Mouse (Mus musculus) liver, embryonic 11.5 days (tissue): ENCODE measurements around the gene Cdk5rap1. TPM values are rescaled to one million over a fixed set of nuclear protein-coding genes. Genes with fewer than 3 reads are reported as not detected.
"Not testable (repeated sequence)": the region's sequence is repeated elsewhere in the genome, so short reads cannot be mapped to it uniquely, and the experiment has no call there.

Experiments used
- ATAC-seq: fragments of 200-750 bp; cut with Nextera tagmentation; replicated peaks from 2 replicates; pipeline ENCODE4 v1.8.0; 2017; ENCODE audit warnings: moderate number of reproducible peaks, mild to moderate bottlenecking, moderate TSS enrichment, moderate library complexity; ENCODE audit not compliant: low FRiP score
- DNase-seq: peaks from one replicate; pipeline ENCODE4 v3.0.0-alpha.2; 2017; ENCODE audit warnings: low spot score
- H3K27ac ChIP-seq: fragments of 300-500 bp; sonication (generic); 2 replicates; pipeline ENCODE4 v1.5.1; 2014; ENCODE audit warnings: mild to moderate bottlenecking, low read depth, low read length, control low read depth
- H3K27me3 ChIP-seq: fragments of 300-500 bp; sonication (generic); replicated peaks from 2 replicates; pipeline ENCODE4 v1.6.1; 2014; ENCODE audit warnings: low read length, mixed read lengths; ENCODE audit not compliant: control insufficient read depth, insufficient read depth
- H3K36me3 ChIP-seq: fragments of 300-500 bp; sonication (generic); 2 replicates; pipeline ENCODE4 v1.6.1; 2014; ENCODE audit warnings: mild to moderate bottlenecking, low read length, moderate library complexity, mixed read lengths; ENCODE audit not compliant: control insufficient read depth, insufficient read depth
- H3K4me1 ChIP-seq: fragments of 300-500 bp; sonication (generic); replicated peaks from 2 replicates; pipeline ENCODE4 v1.6.1; 2014; ENCODE audit warnings: low read length, mixed read lengths; ENCODE audit not compliant: control insufficient read depth, insufficient read depth
- H3K4me2 ChIP-seq: fragments of 300-500 bp; sonication (generic); 2 replicates; pipeline ENCODE4 v1.6.1; 2014; ENCODE audit warnings: mild to moderate bottlenecking, control low read depth, moderate library complexity
- H3K4me3 ChIP-seq: fragments of 300-500 bp; sonication (generic); 2 replicates; pipeline ENCODE4 v1.5.1; 2014; ENCODE audit warnings: low read depth, low read length, control low read depth
- H3K9ac ChIP-seq: fragments of 300-500 bp; sonication (generic); 2 replicates; pipeline ENCODE4 v1.6.1; 2014; ENCODE audit warnings: low read depth, low read length, control low read depth
- H3K9me3 ChIP-seq: fragments of 300-500 bp; sonication (generic); 2 replicates; pipeline ENCODE4 v1.6.1; 2016; ENCODE audit warnings: low read length, inconsistent platforms, mixed read lengths; ENCODE audit not compliant: control insufficient read depth
- WGBS: fragments of 180-500 bp; shearing (Covaris S2); extraction: QIAGEN DNeasy Blood & Tissue Kit; methylation state at CpG from one replicate; pipeline ENCODE4 v1.1.7; 2014; 5-methylcytosine and 5-hydroxymethylcytosine counted together
- polyA plus RNA-seq: library from polyadenylated mRNA; unstranded; fragments of >200 nt; fragmentation: Nextera tagmentation; extraction: Ambion mirVana; gene quantifications from 2 replicates; pipeline ENCODE4 v1.2.1, GENCODE M21; 2014

Gene Cdk5rap1
- polyA plus RNA-seq, 1 experiment from 2014 or later = 23.7 TPM

- no peaks in the 10 kb centered on the region for H3K36me3 ChIP-seq
- H3K9ac ChIP-seq = no peak overlapping the region
- no peaks in the 10 kb centered on the region for H3K4me1 ChIP-seq
- peak; percentile 66 for DNase-seq
- no peak overlapping the region for H3K4me3 ChIP-seq
- ATAC-seq = peak; percentile 81
- WGBS = 4% methylated on average over 1 of the region's 1 CpGs
- no peak overlapping the region for H3K4me2 ChIP-seq
- H3K9me3 ChIP-seq = no peaks in the 10 kb centered on the region
- H3K27ac ChIP-seq = no peak overlapping the region
- no peaks in the 10 kb centered on the region for H3K27me3 ChIP-seq
Observed at GRCm38 (mm10) chr2:154300496-154300895, 72.3 kb downstream of the Cdk5rap1 start.

DNA sequence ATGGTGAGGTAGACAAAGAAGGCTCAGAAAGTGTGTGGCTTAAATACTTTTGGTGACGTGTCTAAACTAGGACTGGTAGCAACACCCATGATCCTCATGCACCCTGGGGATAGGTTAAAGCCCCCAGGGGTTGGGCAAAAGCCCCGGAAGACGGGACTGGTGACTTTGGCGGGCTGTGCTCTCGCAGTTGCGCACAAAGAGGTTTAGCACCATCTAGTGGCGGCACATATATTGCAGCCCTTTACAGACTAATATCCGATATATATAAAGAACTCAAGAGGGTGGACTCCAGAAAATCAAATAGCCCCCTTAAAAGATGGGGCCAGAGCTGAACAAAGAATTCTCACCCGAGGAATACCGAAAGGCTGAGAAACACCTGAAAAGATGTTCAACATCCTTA, 78.1 kb downstream of the Cdk5rap1 start:
- WGBS = 3% methylated on average over 10 of the region's 10 CpGs
- H3K27me3 ChIP-seq, H3K27ac ChIP-seq, H3K9me3 ChIP-seq, H3K9ac ChIP-seq, ATAC-seq, H3K4me1 ChIP-seq, H3K36me3 ChIP-seq, H3K4me3 ChIP-seq: not testable (repeated sequence)
- peak; percentile 41 for DNase-seq
- H3K4me2 ChIP-seq = 0 out of 2 replicates have a peak overlapping the region, but pooled peaks have one; percentile 17

DNA sequence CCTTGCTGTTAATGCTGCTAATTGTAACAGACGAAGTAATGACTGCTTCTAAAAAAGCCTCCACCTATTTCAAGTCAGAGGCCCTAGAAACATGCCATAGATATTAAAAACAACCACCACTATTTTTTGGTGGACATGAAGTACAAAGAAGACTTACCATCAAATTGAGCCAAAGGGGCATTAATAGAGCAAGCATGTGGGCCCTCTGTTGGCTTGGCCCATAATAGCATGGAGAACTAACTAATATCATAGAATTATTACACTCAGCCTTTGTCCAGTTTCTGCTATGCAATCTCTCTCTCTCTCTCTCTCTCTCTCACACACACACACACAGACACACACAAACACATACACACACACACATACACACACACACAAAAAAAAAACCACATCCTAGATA, 80.0 kb downstream of the Cdk5rap1 start:
- H3K27ac ChIP-seq = no peak overlapping the region
- no peak for ATAC-seq
- no peak overlapping the region for H3K9ac ChIP-seq
- no peaks in the 10 kb centered on the region for H3K9me3 ChIP-seq
- DNase-seq = no peak
- no peaks in the 10 kb centered on the region for H3K36me3 ChIP-seq
- WGBS = 67% methylated on average over 1 of the region's 1 CpGs
- H3K4me2 ChIP-seq = no peak overlapping the region
- no peaks in the 10 kb centered on the region for H3K27me3 ChIP-seq
- no peaks in the 10 kb centered on the region for H3K4me1 ChIP-seq
- H3K4me3 ChIP-seq = no peak overlapping the region

DNA sequence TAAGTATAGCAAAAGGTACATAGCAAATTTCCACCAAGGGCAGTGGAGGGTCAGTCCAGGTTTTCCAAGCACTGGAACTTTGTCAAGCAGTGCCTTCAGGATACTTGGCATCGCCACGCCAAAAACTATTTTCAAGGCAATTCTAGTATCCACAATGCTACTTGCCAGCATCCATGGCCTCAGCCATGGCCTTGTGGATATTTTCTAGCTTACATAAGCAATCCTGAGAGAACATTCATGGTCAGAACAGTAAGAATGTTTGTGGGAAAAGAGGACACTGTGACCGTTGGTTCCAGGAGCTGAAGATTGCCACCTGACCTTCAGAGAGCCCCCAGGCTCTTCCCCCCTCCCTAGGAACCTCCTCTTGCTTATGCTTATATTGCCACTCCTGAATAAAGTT, 80.9 kb downstream of the Cdk5rap1 start:
- not testable (repeated sequence) for H3K9ac ChIP-seq, H3K27me3 ChIP-seq, H3K4me2 ChIP-seq, H3K4me3 ChIP-seq, H3K9me3 ChIP-seq, H3K27ac ChIP-seq, H3K4me1 ChIP-seq, H3K36me3 ChIP-seq, ATAC-seq, DNase-seq
- 88% methylated on average over 3 of the region's 3 CpGs for WGBS

Other genes starting within 250 kb of the Cdk5rap1 start
- not detected in 2 replicates for gene Bpifa3, start 242.7 kb downstream of the Cdk5rap1 start, polyA plus RNA-seq
- 0.32 TPM in 1 of 2 replicates, not detected in the other for gene Bpifa1, start 230.1 kb downstream of the Cdk5rap1 start, polyA plus RNA-seq
- gene Bpifa5, start 210.4 kb downstream of the Cdk5rap1 start, polyA plus RNA-seq = not detected in 2 replicates
- gene Bpifb1, start 182.2 kb downstream of the Cdk5rap1 start, polyA plus RNA-seq = 0.14 TPM in 1 of 2 replicates, not detected in the other
- gene Bpifb5, start 149.3 kb downstream of the Cdk5rap1 start, polyA plus RNA-seq = not detected in 2 replicates
- not detected in 2 replicates for gene Bpifb9a, start 115.2 kb downstream of the Cdk5rap1 start, polyA plus RNA-seq
- gene Bpifb9b, start 65.8 kb downstream of the Cdk5rap1 start, polyA plus RNA-seq = not detected in 2 replicates
- gene Snta1, start 35.1 kb upstream of the Cdk5rap1 start, polyA plus RNA-seq = 1.5 and 2.4 TPM in 2 replicates
- gene Cbfa2t2, start 63.5 kb upstream of the Cdk5rap1 start, polyA plus RNA-seq = 23.5 and 23.6 TPM in 2 replicates
- gene 1700003F12Rik, start 174.1 kb upstream of the Cdk5rap1 start, polyA plus RNA-seq = 1.0 and 1.8 TPM in 2 replicates
- 0.25 TPM in 1 of 2 replicates, not detected in the other for gene Actl10, start 178.8 kb upstream of the Cdk5rap1 start, polyA plus RNA-seq
- gene Necab3, start 185.9 kb upstream of the Cdk5rap1 start, polyA plus RNA-seq = 1.9 and 2.4 TPM in 2 replicates
- gene E2f1, start 196.9 kb upstream of the Cdk5rap1 start, polyA plus RNA-seq = 12.6 and 14.0 TPM in 2 replicates
- 25.2 and 25.6 TPM in 2 replicates for gene Pxmp4, start 230.7 kb upstream of the Cdk5rap1 start, polyA plus RNA-seq
- 1.3 and 1.5 TPM in 2 replicates for gene Zfp341, start 240.3 kb upstream of the Cdk5rap1 start, polyA plus RNA-seq
- gene 4930519P11Rik, start 240.4 kb upstream of the Cdk5rap1 start, polyA plus RNA-seq = not detected in 2 replicates